ENCODE assay signal across 25 mouse cellular contexts in the genomic region with DNA sequence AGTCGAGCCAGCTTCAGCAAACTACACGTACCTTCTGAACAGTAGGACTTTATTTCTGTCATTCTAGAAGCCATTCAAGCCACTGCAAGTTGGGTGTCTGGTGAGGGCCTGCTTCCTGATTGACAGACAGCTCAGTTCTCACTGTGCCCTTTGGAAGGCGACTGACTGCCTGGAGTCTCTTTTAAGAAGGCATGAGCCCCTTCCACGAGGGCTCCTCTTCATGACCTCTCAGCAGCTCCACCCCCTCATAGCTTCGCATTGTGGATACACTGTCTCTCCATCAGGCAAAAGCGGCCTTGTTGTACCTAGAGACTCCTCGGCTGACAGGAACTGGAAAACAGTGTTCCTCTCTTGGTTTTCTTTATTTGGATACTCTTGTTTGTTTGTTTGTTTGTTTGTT.
DNase-seq lines count a peak whose midpoint lies in the region; ATAC-seq and TF ChIP-seq lines count a peak whose summit lies in the region.
"Had no signal": no experiment of that assay in that cellular context is flagged by ENCODE, and none has a peak within 500 bp of the region (broad histone marks: within the 10 kb centered on the region; RNA-seq: fewer than 3 reads in every experiment).

No protein-coding gene starts in this region.

- H3K9ac ChIP-seq in heart, embryonic 14.5 days (ENCODE audit: low read length), result no peak overlapping the region
- no peak overlapping the region for H3K9ac ChIP-seq in limb, embryonic 11.5 days (ENCODE audit: low read length)
- H3K9ac ChIP-seq: limb, embryonic 15.5 days; liver, embryonic 14.5 days; lung, embryonic 14.5 days; midbrain, embryonic 15.5 days; neural tube, embryonic 12.5 days had no signal

- H3K27ac ChIP-seq in heart, embryonic 14.5 days (replicated peaks in 1 of 2; ENCODE audit: control insufficient read depth in 1 of 2, insufficient read depth in 1 of 2, low read depth in 2 of 2, low read length in 2 of 2), result peak overlapping the region; percentile 10 to 47; a peak in 2 of 4 replicates
- peak overlapping the region; percentile 75; the same call in 1 of the 2 replicates for H3K27ac ChIP-seq in limb, embryonic 11.5 days (replicated peaks; ENCODE audit: low read depth, low read length)
- H3K27ac ChIP-seq: limb, embryonic 15.5 days; liver, embryonic 14.5 days; midbrain, embryonic 15.5 days; neural tube, embryonic 12.5 days; stomach, postnatal 0 days had no signal

- H3K4me2 ChIP-seq in heart, embryonic 14.5 days (ENCODE audit: low read length), result no peak overlapping the region
- H3K4me2 ChIP-seq in limb, embryonic 11.5 days (ENCODE audit: low read depth, severe bottlenecking), result no peak overlapping the region
- H3K4me2 ChIP-seq: limb, embryonic 15.5 days; lung, embryonic 14.5 days; midbrain, embryonic 15.5 days; neural tube, embryonic 12.5 days had no signal

- no peaks in the 10 kb centered on the region for H3K36me3 ChIP-seq in heart, embryonic 14.5 days (ENCODE audit: control insufficient read depth, insufficient read depth, low read length)
- H3K36me3 ChIP-seq in E14TG2a.4 (ENCODE audit: insufficient read depth, low read length), result no peaks in the 10 kb centered on the region
- H3K36me3 ChIP-seq in limb, embryonic 11.5 days (ENCODE audit: control insufficient read depth, insufficient read depth, low read length), result no peaks in the 10 kb centered on the region
- H3K36me3 ChIP-seq: limb, embryonic 15.5 days; midbrain, embryonic 15.5 days; neural tube, embryonic 12.5 days had no signal

- H3K4me3 ChIP-seq in heart, embryonic 14.5 days (ENCODE audit: control insufficient read depth in 1 of 2, insufficient read depth in 1 of 2, low read depth in 1 of 2, low read length in 2 of 2), result no peak overlapping the region
- peak overlapping the region; percentile 14; the same call in 1 of the 2 replicates for H3K4me3 ChIP-seq in E14TG2a.4 (replicated peaks; ENCODE audit: low read length)
- H3K4me3 ChIP-seq in limb, embryonic 11.5 days (ENCODE audit: low read depth, low read length), result no peak overlapping the region
- H3K4me3 ChIP-seq: limb, embryonic 15.5 days; megakaryocyte, embryonic 14.5 days; midbrain, embryonic 15.5 days; neural tube, embryonic 12.5 days had no signal

- WGBS in heart, embryonic 14.5 days, result 30% methylated on average over 7 of the region's 7 CpGs
- WGBS in limb, embryonic 11.5 days, result 45% methylated on average over 7 of the region's 7 CpGs

- no peak for TF ChIP-seq CTCF in E14TG2a.4 (conservative IDR thresholded peaks at IDR 0.05; ENCODE audit: low read length)

- no peak for DNase-seq in heart, adult 11 months
- DNase-seq in ZHBTc4 (ENCODE audit: low read depth, low spot score), result peak; percentile 53
- DNase-seq in limb, embryonic 11.5 days (ENCODE audit: low spot score), result peak; percentile 42
- DNase-seq in adrenal gland, adult 8-10 months, result no peak
- DNase-seq in lung, postnatal 25 days (ENCODE audit: low spot score), result no peak
- DNase-seq: adrenal gland, postnatal 25 days; cerebellum, adult 9-10 months; gastrocnemius, postnatal 14 days; kidney, adult 8-10 months; kidney, postnatal 14 days; layer of hippocampus, postnatal 36 days; lung, embryonic 14.5 days; lung, postnatal 36 days; right cerebral cortex, postnatal 14 days; thymus, adult 2 months had no signal

- no peaks in the 10 kb centered on the region for H3K27me3 ChIP-seq in heart, embryonic 14.5 days (ENCODE audit: control insufficient read depth, insufficient read depth, low read length)
- no peaks in the 10 kb centered on the region for H3K27me3 ChIP-seq in E14TG2a.4 (ENCODE audit: insufficient read depth, low read length)
- H3K27me3 ChIP-seq in limb, embryonic 11.5 days (ENCODE audit: control insufficient read depth, insufficient read depth, low read length), result no peaks in the 10 kb centered on the region
- H3K27me3 ChIP-seq: midbrain, embryonic 15.5 days; neural tube, embryonic 12.5 days had no signal

- no peaks in the 10 kb centered on the region for H3K9me3 ChIP-seq in heart, embryonic 14.5 days (ENCODE audit: control insufficient read depth, low read length)
- no peaks in the 10 kb centered on the region for H3K9me3 ChIP-seq in E14TG2a.4 (ENCODE audit: low read length)
- H3K9me3 ChIP-seq in limb, embryonic 11.5 days (ENCODE audit: control insufficient read depth, low read length), result no peaks in the 10 kb centered on the region
- H3K9me3 ChIP-seq: limb, embryonic 15.5 days; megakaryocyte, embryonic 14.5 days; midbrain, embryonic 15.5 days; neural tube, embryonic 12.5 days had no signal

- H3K4me1 ChIP-seq in heart, embryonic 14.5 days (ENCODE audit: control insufficient read depth in 2 of 2, insufficient read depth in 2 of 2, low read length in 2 of 2), result peaks cover 10 to 16% of the 10 kb centered on the region in 2 experiments
- H3K4me1 ChIP-seq in E14TG2a.4 (replicated peaks; ENCODE audit: low read depth, low read length), result peaks cover 85% of the 10 kb centered on the region
- peaks cover 17% of the 10 kb centered on the region for H3K4me1 ChIP-seq in limb, embryonic 11.5 days (ENCODE audit: control insufficient read depth, insufficient read depth, low read length)

- ATAC-seq in heart, embryonic 14.5 days (ENCODE audit: insufficient number of reproducible peaks, insufficient read depth, low FRiP score, low read depth), result no peak
- ATAC-seq in limb, embryonic 11.5 days (ENCODE audit: insufficient number of reproducible peaks, low FRiP score, low TSS enrichment, low read depth), result no peak
- ATAC-seq: forebrain, embryonic 14.5 days; inflammation-experienced regulatory T-cells, adult 6 months; midbrain, embryonic 15.5 days had no signal

Comparison
In these comparisons a context has a peak if more than half of its experiments do, and no peak if none do; other contexts are left out.
1. DNase-seq: peak in ZHBTc4 (single experiment) and limb, embryonic 11.5 days (single experiment); none in heart, adult 11 months (single experiment), adrenal gland, adult 8-10 months (single experiment) and lung, postnatal 25 days (single experiment).